Mouse (Mus musculus) Patski (cell line): ENCODE data around the gene Pafah1b1. TPM values are rescaled to one million over a fixed set of nuclear protein-coding genes. Genes with fewer than 3 reads are reported as not detected.

ENCODE experiments used
- ATAC-seq: fragments of 100-300 bp; one replicate; pipeline ENCODE4 v1.8.0; 2021
- CTCF ChIA-PET: fragments of 350-600 bp; sonication (Branson Sonifier 250); formaldehyde crosslinking; loops from one replicate; lab custom pipeline; 2022; ENCODE audit warnings: inconsistent platforms; lab: Charles Lee
- POLR2A ChIA-PET: fragments of 350-600 bp; sonication (Branson Sonifier 250); formaldehyde crosslinking; loops from one replicate; lab custom pipeline; 2022; ENCODE audit warnings: antibody characterized with exemption, inconsistent platforms; lab: Charles Lee
- DNase-seq: peaks from one replicate; pipeline ENCODE4 v3.0.0-alpha.2; 2011; ENCODE audit warnings: low read depth, low spot score
- H3K27me3 ChIP-seq: fragments of 371-371 bp; one replicate; pipeline ENCODE4 v1.5.1; 2021
- CTCF ChIP-seq: fragments of 100-300 bp; IDR thresholded peaks from one replicate; pipeline ENCODE4 v1.5.1; 2021
- in situ Hi-C: fragments of 300-500 bp; cut with MboI; formaldehyde crosslinking; loops from 3 replicates; pipeline ENCODE4 v1.11.1; 2018; ENCODE audit warnings: low pct_unique_long_range_greater_than_20kb, mixed read lengths
- polyA plus RNA-seq: library from polyadenylated mRNA; unstranded; gene quantifications from one replicate; pipeline ENCODE4 v1.2.3, GENCODE M21; 2021

The Pafah1b1 gene
- polyA plus RNA-seq, 1 experiment from 2014 or later: 109 TPM

DNA sequence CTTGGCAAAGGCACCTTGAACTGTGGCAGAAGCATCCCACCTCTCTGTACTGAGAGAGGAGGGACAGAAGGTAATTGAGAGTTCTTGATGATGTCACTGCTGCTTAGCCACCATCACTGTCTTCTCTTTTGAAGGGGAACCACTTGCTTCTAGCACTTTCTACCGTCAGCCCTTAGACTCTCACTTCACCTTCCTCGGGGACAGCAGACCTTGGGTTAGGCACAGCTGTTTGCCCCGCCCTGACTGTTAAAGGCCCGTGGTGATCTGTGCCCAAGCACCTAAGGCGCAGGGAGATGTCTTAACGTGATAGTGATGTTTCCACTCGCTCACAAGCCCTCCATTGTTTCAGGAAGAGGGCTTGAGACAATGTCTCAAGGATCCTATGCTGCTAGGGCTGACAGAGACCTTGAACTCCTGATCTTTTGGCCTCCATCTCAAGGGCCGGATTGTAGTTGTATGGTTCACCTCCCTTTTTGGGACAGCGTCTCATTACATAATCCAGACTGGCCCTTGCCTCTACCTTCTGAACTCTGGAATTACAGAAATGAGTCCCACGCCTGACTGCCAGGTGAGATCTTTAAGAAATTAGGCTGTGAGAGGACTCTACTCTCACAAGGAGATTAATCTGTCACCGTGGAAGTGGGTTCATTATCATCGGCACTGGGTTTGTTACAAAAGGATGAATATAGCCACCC lies 36.7 kb upstream of the Pafah1b1 start:
- CTCF ChIA-PET: no interaction called here
- in situ Hi-C loops: no loop called here
- DNase-seq (no peak), ATAC-seq (no peak)
- TF ChIP-seq CTCF: no peak
- H3K27me3 ChIP-seq: no peaks in the 10 kb centered on the region
- POLR2A ChIA-PET: no interaction called here

DNA sequence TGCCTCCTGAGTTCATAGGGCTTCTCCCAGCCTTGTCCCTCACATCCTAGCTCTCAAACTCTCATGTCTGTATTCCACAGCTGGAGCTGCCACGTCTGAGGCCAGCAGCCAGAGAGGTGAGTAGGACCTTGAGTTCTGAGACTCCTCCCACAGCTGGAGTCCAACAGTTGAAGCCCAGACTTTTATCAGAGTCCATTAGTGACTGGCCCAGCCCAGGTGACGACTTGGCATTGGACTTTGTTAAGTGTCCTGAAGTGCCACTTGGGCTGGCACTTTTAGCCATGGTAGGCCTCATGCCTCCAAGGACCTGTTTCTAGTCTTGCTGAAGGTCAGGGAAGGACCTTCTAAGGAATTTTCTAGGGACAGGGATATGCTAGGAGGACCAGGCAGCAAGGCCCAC lies 32.2 kb upstream of the Pafah1b1 start:
- in situ Hi-C loops: no loop called here
- POLR2A ChIA-PET: no interaction called here
- DNase-seq (no peak), ATAC-seq (no peak)
- no peaks in the 10 kb centered on the region for H3K27me3 ChIP-seq
- no peak for TF ChIP-seq CTCF
- CTCF ChIA-PET: no interaction called here

GRCm38 (mm10) chr11:74751352-74752066 lies 27.0 kb upstream of the Pafah1b1 start:
- in situ Hi-C loops: no loop called here

DNA sequence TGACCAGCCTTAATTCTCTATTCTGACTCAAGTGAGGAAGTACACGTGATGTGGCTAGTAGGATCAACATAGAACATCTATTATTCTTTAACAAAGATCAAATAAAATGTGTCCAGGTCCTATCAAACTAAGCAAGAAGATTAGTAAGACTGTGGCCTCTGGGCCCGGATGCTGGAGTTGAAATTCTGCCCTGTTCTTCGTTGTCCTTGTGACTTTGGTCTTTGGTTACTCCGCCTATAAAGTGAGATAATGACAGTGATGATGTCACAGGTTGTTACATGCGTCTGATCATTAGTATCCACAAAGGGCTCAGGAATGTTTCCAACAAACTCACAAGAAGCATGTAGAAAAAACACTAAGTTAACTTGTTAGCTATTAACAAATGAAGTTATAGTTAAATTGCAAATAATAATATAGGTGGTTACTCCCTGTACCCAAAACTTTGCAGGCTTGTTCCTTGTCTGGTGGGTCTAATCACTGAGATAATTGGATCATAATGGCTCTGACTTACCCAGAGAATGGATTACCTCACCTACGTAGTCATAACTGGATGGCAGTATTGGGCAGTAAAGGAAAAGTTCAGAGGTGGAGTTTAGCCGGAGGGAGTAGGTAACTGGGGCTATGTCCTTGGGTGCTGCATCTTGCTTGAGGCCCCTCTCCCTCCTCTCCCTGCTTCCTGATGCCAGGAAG lies 26.3 kb upstream of the Pafah1b1 start:
- in situ Hi-C loops: no loop called here
- POLR2A ChIA-PET: no interaction called here
- ATAC-seq: no peak
- TF ChIP-seq CTCF: no peak
- no peaks in the 10 kb centered on the region for H3K27me3 ChIP-seq
- CTCF ChIA-PET: no interaction called here
- DNase-seq: peak; percentile 17

More at GRCm38 (mm10) chr11:74751352-74752066, 27.0 kb upstream of the Pafah1b1 start:
- POLR2A ChIA-PET: interaction anchor here (0.7 kb wide), 1 partner anchor 302 kb away, joined by 4 read pairs; no protein-coding TSS in a partner anchor
- CTCF ChIA-PET: no interaction called here
- no peaks in the 10 kb centered on the region for H3K27me3 ChIP-seq
- TF ChIP-seq CTCF: no peak
- ATAC-seq (no peak), DNase-seq (no peak)

DNA sequence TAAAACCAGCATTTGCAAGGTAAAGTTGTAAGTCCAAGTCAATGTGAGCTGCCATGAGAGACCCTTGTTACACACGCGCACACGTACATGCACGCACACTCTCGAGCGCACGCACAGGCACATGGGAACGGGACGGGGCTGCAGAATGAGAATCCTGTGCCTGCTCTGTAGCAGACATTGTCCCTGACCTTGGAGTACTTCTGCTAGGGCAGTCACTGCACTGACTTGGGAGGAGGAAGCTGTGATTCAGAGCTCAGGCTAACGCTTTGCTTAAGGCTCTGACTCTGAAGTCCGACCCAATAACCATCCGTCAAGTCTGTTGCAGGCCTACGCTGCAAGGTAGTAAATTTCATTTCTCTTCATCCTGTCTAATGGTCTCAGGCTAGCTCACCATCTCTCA lies 24.8 kb upstream of the Pafah1b1 start:
- ATAC-seq (no peak), DNase-seq (no peak)
- ChIA-PET POLR2A (interaction anchor here (0.7 to 0.8 kb wide), 2 partner anchors 22 to 330 kb away, joined by 3 to 4 read pairs; no protein-coding TSS in a partner anchor), CTCF (interaction anchor here (1.1 to 1.8 kb wide), 2 partner anchors 11 to 115 kb away, joined by 3 to 7 read pairs; no protein-coding TSS in a partner anchor)
- H3K27me3 ChIP-seq: no peaks in the 10 kb centered on the region
- TF ChIP-seq CTCF: no peak
- in situ Hi-C loops: no loop called here

DNA sequence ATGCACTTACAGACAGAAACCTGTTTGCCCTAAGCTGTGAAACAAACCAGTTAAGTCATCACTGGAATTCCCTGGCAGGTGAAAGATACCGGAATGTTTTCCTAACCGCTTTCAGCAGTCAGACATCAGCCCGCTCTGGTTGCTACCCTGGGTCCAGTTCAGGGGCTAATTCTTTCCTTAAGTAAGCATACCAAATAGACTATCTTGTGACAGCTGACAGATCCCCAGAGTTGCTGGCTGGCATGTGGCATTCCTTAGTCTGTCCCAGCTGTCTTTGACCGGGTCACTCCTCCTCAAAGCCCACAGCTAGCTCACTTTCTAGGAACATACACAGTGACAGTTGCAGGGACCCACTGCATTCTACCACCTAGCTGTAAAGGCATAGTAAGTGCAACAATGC lies 23.6 kb upstream of the Pafah1b1 start:
- DNase-seq (no peak), ATAC-seq (peak; percentile 51)
- no peak for TF ChIP-seq CTCF
- in situ Hi-C loops: no loop called here
- POLR2A ChIA-PET: interaction anchor here (1.1 to 1.3 kb wide), 2 partner anchors 23 to 36 kb away, joined by 3 read pairs; partner anchors contain the start of gene Mettl16
- CTCF ChIA-PET: interaction anchor here (1.2 to 1.8 kb wide), 3 partner anchors 9 to 114 kb away, joined by 3 to 7 read pairs (median 4); no protein-coding TSS in a partner anchor
- H3K27me3 ChIP-seq: no peaks in the 10 kb centered on the region

- ChIA-PET CTCF (interaction anchor here (1.5 kb wide), 1 partner anchor 11 kb away, joined by 7 read pairs; no protein-coding TSS in a partner anchor), POLR2A (no interaction called here)
- ATAC-seq (no peak), DNase-seq (no peak)
- no peaks in the 10 kb centered on the region for H3K27me3 ChIP-seq
- TF ChIP-seq CTCF: no peak
- in situ Hi-C loops: no loop called here
Observed at GRCm38 (mm10) chr11:74737861-74738260, 13.4 kb upstream of the Pafah1b1 start.

DNA sequence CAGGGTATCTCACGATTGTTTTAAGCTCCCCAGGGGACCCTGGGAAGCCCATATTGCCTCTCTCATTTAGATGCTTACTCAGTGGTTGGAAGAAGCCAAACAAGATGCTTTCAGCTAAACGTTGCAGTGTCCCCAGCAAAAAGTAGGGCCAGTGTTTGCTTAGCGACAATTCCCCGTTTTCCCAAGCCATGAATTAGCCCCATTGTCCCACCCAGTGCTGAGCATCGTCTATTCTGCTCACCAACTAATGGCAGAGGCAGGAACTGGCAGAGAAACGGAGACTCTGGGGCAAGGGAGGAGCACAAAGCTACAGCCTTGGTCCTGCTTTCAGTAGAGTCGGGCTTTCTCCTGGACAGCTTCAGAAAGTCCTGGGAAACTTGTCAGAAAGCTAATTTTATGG lies 10.4 kb upstream of the Pafah1b1 start:
- in situ Hi-C loops: no loop called here
- POLR2A ChIA-PET: no interaction called here
- DNase-seq (no peak), ATAC-seq (no peak)
- no peaks in the 10 kb centered on the region for H3K27me3 ChIP-seq
- CTCF ChIA-PET: interaction anchor here (1.0 to 1.5 kb wide), 3 partner anchors 10 to 13 kb away, joined by 3 to 5 read pairs (median 3); no protein-coding TSS in a partner anchor
- TF ChIP-seq CTCF: no peak

- ChIA-PET CTCF (interaction anchor here (1.4 kb wide), 1 partner anchor 91 kb away, joined by 3 read pairs; no protein-coding TSS in a partner anchor), POLR2A (interaction anchor here (1.1 to 1.5 kb wide), 3 partner anchors 20 to 46 kb away, joined by 3 to 7 read pairs (median 4); partner anchors contain the start of gene Mettl16)
- in situ Hi-C loops: no loop called here
- no peaks in the 10 kb centered on the region for H3K27me3 ChIP-seq
- DNase-seq (no peak), ATAC-seq (no peak)
- no peak for TF ChIP-seq CTCF
Observed at GRCm38 (mm10) chr11:74725181-74725580, 711 bp upstream of the Pafah1b1 start.
